ENCODE assay signal across 10 mouse cellular contexts in the genomic region with DNA sequence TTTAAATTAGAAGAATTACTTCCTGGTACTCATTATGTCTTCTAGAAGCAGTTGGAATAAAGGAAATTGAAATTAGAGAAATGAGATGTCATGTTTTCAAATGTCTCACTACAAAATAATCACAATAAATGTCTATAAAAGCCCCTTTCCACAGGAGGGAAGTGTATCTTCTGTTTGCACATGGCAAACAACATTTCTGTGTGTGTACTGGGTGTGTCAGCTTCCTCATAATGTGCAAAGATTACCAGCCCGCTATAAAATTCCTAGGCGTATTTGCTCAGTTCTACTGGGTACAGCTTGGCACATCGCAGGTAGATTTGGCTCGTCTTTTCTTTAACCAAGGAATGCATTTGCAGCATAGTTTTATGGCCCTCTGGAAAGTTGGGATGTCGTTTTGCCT. TPM values are rescaled to one million over a fixed set of nuclear protein-coding genes. Genes with fewer than 3 reads are reported as not detected.
DNase-seq lines count a peak whose midpoint lies in the region; ATAC-seq lines count a peak whose summit lies in the region.
"Had no signal": no experiment of that assay in that cellular context is flagged by ENCODE, and none has a peak within 500 bp of the region (broad histone marks: within the 10 kb centered on the region; RNA-seq: fewer than 3 reads in every experiment).

No protein-coding gene starts in this region.

- WGBS in heart, embryonic 11.5 days (ENCODE audit: insufficient replicate concordance) = 57% methylated on average over 5 of the region's 5 CpGs
- WGBS in midbrain, embryonic 14.5 days = 81% methylated on average over 5 of the region's 5 CpGs
- WGBS in midbrain, embryonic 11.5 days = 91% methylated on average over 5 of the region's 5 CpGs
- WGBS in liver, embryonic 15.5 days (ENCODE audit: insufficient replicate concordance) = 26% methylated on average over 5 of the region's 5 CpGs

- intact Hi-C loops in heart, postnatal 36 days (cut with DNase I) = loop anchor here (2.0 to 5.0 kb wide), 3 partner anchors 27 to 300 kb away; no protein-coding TSS in a partner anchor

- no peaks in the 10 kb centered on the region for H3K36me3 ChIP-seq in heart, embryonic 11.5 days (ENCODE audit: control insufficient read depth, insufficient read depth, low read length)
- H3K36me3 ChIP-seq in midbrain, embryonic 14.5 days (ENCODE audit: control insufficient read depth, insufficient read depth, low read length) = no peaks in the 10 kb centered on the region
- H3K36me3 ChIP-seq in midbrain, embryonic 11.5 days (ENCODE audit: control insufficient read depth, insufficient read depth, low read length) = no peaks in the 10 kb centered on the region
- H3K36me3 ChIP-seq in liver, embryonic 15.5 days (replicated peaks) = no peaks in the 10 kb centered on the region

- no peak for DNase-seq in heart, postnatal 36 days
- DNase-seq in midbrain, embryonic 14.5 days = no peak
- no peak for DNase-seq in midbrain, embryonic 11.5 days (ENCODE audit: low spot score, missing footprints)
- DNase-seq in frontal cortex, adult 2 months (ENCODE audit: extremely low spot score in 1 of 2, low spot score in 1 of 2) = no peak
- DNase-seq in cerebellum, postnatal 4 days (ENCODE audit: low spot score in 2 of 2) = no peak
- no peak for DNase-seq in ovary, postnatal 14 days (ENCODE audit: low spot score)
- DNase-seq: adrenal gland, postnatal 36 days; kidney, adult 8-10 months had no signal

- peak overlapping the region; percentile 36; the same call in 1 of the 2 replicates for H3K27ac ChIP-seq in heart, embryonic 11.5 days (ENCODE audit: low read depth, low read length)
- no peak overlapping the region for H3K27ac ChIP-seq in midbrain, embryonic 14.5 days (replicated peaks; ENCODE audit: low read depth, low read length)
- H3K27ac ChIP-seq in midbrain, embryonic 11.5 days (ENCODE audit: low read depth, low read length) = no peak overlapping the region
- 0 out of 2 replicates have a peak overlapping the region, but pooled peaks have one; percentile 51 for H3K27ac ChIP-seq in liver, embryonic 15.5 days (replicated peaks)

- peaks cover 25% of the 10 kb centered on the region for H3K4me1 ChIP-seq in heart, embryonic 11.5 days (ENCODE audit: control insufficient read depth, insufficient read depth, low read length)
- peaks cover 26% of the 10 kb centered on the region for H3K4me1 ChIP-seq in midbrain, embryonic 14.5 days (ENCODE audit: control insufficient read depth, insufficient read depth, low read length)
- H3K4me1 ChIP-seq in midbrain, embryonic 11.5 days (ENCODE audit: control insufficient read depth, insufficient read depth, low read length) = peaks cover 17% of the 10 kb centered on the region
- H3K4me1 ChIP-seq in liver, embryonic 15.5 days (replicated peaks) = peaks cover 72% of the 10 kb centered on the region

- peak overlapping the region; percentile 96 for H3K9ac ChIP-seq in heart, embryonic 11.5 days (ENCODE audit: low read depth, low read length)
- no peak overlapping the region for H3K9ac ChIP-seq in midbrain, embryonic 14.5 days (replicated peaks; ENCODE audit: low read length)
- no peak overlapping the region for H3K9ac ChIP-seq in midbrain, embryonic 11.5 days (ENCODE audit: low read length)
- no peak overlapping the region for H3K9ac ChIP-seq in liver, embryonic 15.5 days

- ATAC-seq in heart, embryonic 11.5 days (replicated peaks; ENCODE audit: insufficient number of reproducible peaks, low FRiP score, low TSS enrichment) = no peak
- ATAC-seq in midbrain, embryonic 14.5 days (ENCODE audit: low FRiP score, low TSS enrichment) = no peak
- no peak for ATAC-seq in midbrain, embryonic 11.5 days (ENCODE audit: low FRiP score)
- ATAC-seq in liver, embryonic 15.5 days (ENCODE audit: insufficient read depth) = no peak

- H3K9me3 ChIP-seq in heart, embryonic 11.5 days (replicated peaks; ENCODE audit: control insufficient read depth, low read length) = no peaks in the 10 kb centered on the region
- H3K9me3 ChIP-seq in midbrain, embryonic 14.5 days (ENCODE audit: control insufficient read depth, low read length) = no peaks in the 10 kb centered on the region
- no peaks in the 10 kb centered on the region for H3K9me3 ChIP-seq in midbrain, embryonic 11.5 days (ENCODE audit: control insufficient read depth, low read length)
- H3K9me3 ChIP-seq in liver, embryonic 15.5 days (replicated peaks) = no peaks in the 10 kb centered on the region

- H3K4me2 ChIP-seq in heart, embryonic 11.5 days = peak overlapping the region; percentile 74
- peak overlapping the region; percentile 79; the same call in 1 of the 2 replicates for H3K4me2 ChIP-seq in midbrain, embryonic 14.5 days (ENCODE audit: low read length)
- H3K4me2 ChIP-seq in midbrain, embryonic 11.5 days = no peak overlapping the region
- peak overlapping the region; percentile 88 for H3K4me2 ChIP-seq in liver, embryonic 15.5 days

- no peaks in the 10 kb centered on the region for H3K27me3 ChIP-seq in heart, embryonic 11.5 days (ENCODE audit: control insufficient read depth, insufficient read depth, low read length)
- H3K27me3 ChIP-seq in midbrain, embryonic 14.5 days (ENCODE audit: control insufficient read depth, insufficient read depth, low read length) = no peaks in the 10 kb centered on the region
- H3K27me3 ChIP-seq in midbrain, embryonic 11.5 days (ENCODE audit: control insufficient read depth, insufficient read depth, low read length) = no peaks in the 10 kb centered on the region
- H3K27me3 ChIP-seq in liver, embryonic 15.5 days = peaks cover 10% of the 10 kb centered on the region; the same call in 1 of the 2 replicates

- H3K4me3 ChIP-seq in heart, embryonic 11.5 days (ENCODE audit: low read depth, low read length) = peak overlapping the region; percentile 90
- no peak overlapping the region for H3K4me3 ChIP-seq in midbrain, embryonic 14.5 days (replicated peaks; ENCODE audit: low read depth, low read length)
- no peak overlapping the region for H3K4me3 ChIP-seq in midbrain, embryonic 11.5 days (ENCODE audit: low read depth, low read length)
- H3K4me3 ChIP-seq in liver, embryonic 15.5 days (replicated peaks) = peak overlapping the region; percentile 87

RNA-seq across cellular contexts. Expression of a gene that starts 2.5 kb away (rescaled TPM):
- polyA plus RNA-seq in heart, embryonic 11.5 days (2014; fragmentation: Nextera tagmentation; extraction: Ambion mirVana) = 1,059 and 1,185 TPM in 2 replicates
- total RNA-seq in heart, postnatal 36 days (2021) = 100 to 1,000 TPM; 196 to 202 TPM
- polyA plus RNA-seq in midbrain, embryonic 14.5 days (2014; fragmentation: Nextera tagmentation; extraction: Ambion mirVana) = 418 and 479 TPM in 2 replicates
- 426 and 436 TPM in 2 replicates for polyA plus RNA-seq in midbrain, embryonic 11.5 days (2014; fragmentation: Nextera tagmentation; extraction: Ambion mirVana)
- 119 and 121 TPM in 2 replicates for polyA plus RNA-seq in liver, embryonic 15.5 days (2015; fragmentation: Nextera tagmentation; extraction: Ambion mirVana)
- polyA plus RNA-seq in frontal cortex, adult 2 months (2012; rRNA removed) = 148 and 157 TPM in 2 replicates

RNA-seq across cellular contexts. Expression of a gene that starts 54.6 kb away (rescaled TPM):
- polyA plus RNA-seq in heart, embryonic 11.5 days (2014; fragmentation: Nextera tagmentation; extraction: Ambion mirVana) = 1.5 and 1.9 TPM in 2 replicates
- total RNA-seq in heart, postnatal 36 days (2021) = under 1 TPM; 0.17 to 0.27 TPM
- 1.3 and 1.8 TPM in 2 replicates for polyA plus RNA-seq in midbrain, embryonic 14.5 days (2014; fragmentation: Nextera tagmentation; extraction: Ambion mirVana)
- 2.7 TPM in 2 replicates for polyA plus RNA-seq in midbrain, embryonic 11.5 days (2014; fragmentation: Nextera tagmentation; extraction: Ambion mirVana)
- 0.14 and 0.22 TPM in 2 replicates for polyA plus RNA-seq in liver, embryonic 15.5 days (2015; fragmentation: Nextera tagmentation; extraction: Ambion mirVana)
- polyA plus RNA-seq in frontal cortex, adult 2 months (2012; rRNA removed) = 0.97 and 1.0 TPM in 2 replicates

Comparison
In these comparisons a context has a peak if more than half of its experiments do, and no peak if none do; other contexts are left out.
1. H3K27ac ChIP-seq: peak in heart, embryonic 11.5 days (single experiment) and liver, embryonic 15.5 days (single experiment); none in midbrain, embryonic 14.5 days (single experiment) and midbrain, embryonic 11.5 days (single experiment).
2. H3K4me3 ChIP-seq: peak in heart, embryonic 11.5 days (single experiment) and liver, embryonic 15.5 days (single experiment); none in midbrain, embryonic 14.5 days (single experiment) and midbrain, embryonic 11.5 days (single experiment).